Mouse (Mus musculus) CH12F3 (cell line): ENCODE data around the gene Stk10.

Source experiments
- in situ Hi-C: fragments of 300-500 bp; cut with MboI; formaldehyde crosslinking; loops from 2 replicates; pipeline ENCODE4 v1.14.3; 2020; ENCODE audit warnings: low sequenced_read_pairs

The Stk10 gene

GRCm38 (mm10) chr11:32524122-32524920 is 8.8 kb upstream of the Stk10 start:
- in situ Hi-C loops, result no loop called here

- in situ Hi-C loops, result no loop called here
Measured at GRCm38 (mm10) chr11:32527006-32527405, 6.1 kb upstream of the Stk10 start.

- in situ Hi-C loops, result no loop called here
Measured at GRCm38 (mm10) chr11:32530151-32530550, 3.0 kb upstream of the Stk10 start.

- in situ Hi-C loops, result no loop called here
Measured at GRCm38 (mm10) chr11:32531871-32532764, 987 bp upstream of the Stk10 start, which contains the start of gene Efcab9. Gene Efcab9 (minus strand): TSS chr11:32532081.

GRCm38 (mm10) chr11:32533482-32534261 is 567 bp downstream of the Stk10 start:
- in situ Hi-C loops, result no loop called here

GRCm38 (mm10) chr11:32534453-32535075 is 1.5 kb downstream of the Stk10 start:
- in situ Hi-C loops, result no loop called here

GRCm38 (mm10) chr11:32535646-32536045 is 2.5 kb downstream of the Stk10 start:
- in situ Hi-C loops, result no loop called here

GRCm38 (mm10) chr11:32536954-32537353 is 3.8 kb downstream of the Stk10 start:
- in situ Hi-C loops, result no loop called here

GRCm38 (mm10) chr11:32538435-32538834 is 5.3 kb downstream of the Stk10 start:
- in situ Hi-C loops, result no loop called here

GRCm38 (mm10) chr11:32538846-32539245 is 5.7 kb downstream of the Stk10 start:
- in situ Hi-C loops, result no loop called here

GRCm38 (mm10) chr11:32539717-32540116 is 6.6 kb downstream of the Stk10 start:
- in situ Hi-C loops, result no loop called here

GRCm38 (mm10) chr11:32540463-32540862 is 7.4 kb downstream of the Stk10 start:
- in situ Hi-C loops, result no loop called here

GRCm38 (mm10) chr11:32542181-32542580 is 9.1 kb downstream of the Stk10 start:
- in situ Hi-C loops, result no loop called here

- in situ Hi-C loops, result no loop called here
Measured at GRCm38 (mm10) chr11:32542687-32543411, 9.7 kb downstream of the Stk10 start.

- in situ Hi-C loops, result no loop called here
Measured at GRCm38 (mm10) chr11:32544041-32544440, 10.9 kb downstream of the Stk10 start.

- in situ Hi-C loops, result no loop called here
Measured at GRCm38 (mm10) chr11:32544497-32544896, 11.4 kb downstream of the Stk10 start.

GRCm38 (mm10) chr11:32545605-32546004 is 12.5 kb downstream of the Stk10 start:
- in situ Hi-C loops, result no loop called here

- in situ Hi-C loops, result no loop called here
Measured at GRCm38 (mm10) chr11:32546483-32546882, 13.4 kb downstream of the Stk10 start.

GRCm38 (mm10) chr11:32547391-32547947 is 14.4 kb downstream of the Stk10 start:
- in situ Hi-C loops, result no loop called here

- in situ Hi-C loops, result no loop called here
Measured at GRCm38 (mm10) chr11:32548240-32548639, 15.1 kb downstream of the Stk10 start.
